Mouse (Mus musculus) megakaryocyte progenitor cell, adult 5-6 weeks (primary cell): ENCODE measurements around the gene Ppm1b. TPM values are rescaled to one million over a fixed set of nuclear protein-coding genes. Genes with fewer than 3 reads are reported as not detected.
A peak's percentile ranks its signal among the peaks of the same experiment; 100 is the strongest.

ENCODE experiments used
- ATAC-seq: replicated peaks from 2 replicates; pipeline ENCODE4 v1.8.0; 2016; ENCODE audit warnings: mild to moderate bottlenecking, moderate TSS enrichment, inconsistent platforms; ENCODE audit not compliant: poor library complexity
- total RNA-seq, 2 experiments: library from RNA; stranded (forward) in 1 of 2; stranded (reverse) in 1 of 2; fragments of 157-497, 149-512 nt in 1 of 2; fragments of 200-1000 nt in 1 of 2; gene quantifications; 2 replicates each; pipeline versions ENCODE4 v1.2.3 to v1.2.4; 2015 to 2017

Gene Ppm1b
- total RNA-seq, 2 experiments from 2014 or later, result 48.4 to 51.4 TPM

- ATAC-seq, result peak; percentile 78
Measured at GRCm38 (mm10) chr17:84957487-84958259, 1.1 kb downstream of the Ppm1b start.

DNA sequence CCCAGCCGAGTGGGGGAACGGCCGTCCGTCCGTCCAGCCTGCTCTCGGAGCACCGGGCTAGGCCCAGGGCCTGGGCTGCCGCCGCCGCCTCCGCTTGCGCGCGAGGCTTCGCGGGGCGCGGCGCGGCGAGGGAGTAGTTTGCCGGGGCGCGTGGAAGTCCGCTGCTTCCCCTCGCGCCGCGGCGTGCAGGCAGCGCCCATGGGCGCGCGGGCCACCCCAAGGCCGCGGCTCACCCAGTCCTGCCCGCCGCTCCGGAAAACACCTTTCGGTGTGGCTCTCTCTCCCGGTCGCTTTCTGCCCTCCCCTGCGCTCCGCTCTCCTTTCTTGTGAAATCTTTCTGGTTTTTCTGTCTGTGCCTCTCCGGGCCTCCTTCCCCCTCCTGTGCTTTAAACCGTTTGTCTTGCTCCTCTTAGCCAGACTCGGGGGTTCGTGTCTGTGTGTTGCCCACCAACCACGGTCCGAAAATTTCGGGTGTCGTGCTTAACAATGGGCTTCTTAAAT, 1.9 kb downstream of the Ppm1b start:
- peak; percentile 3; the same call in 1 of the 2 replicates for ATAC-seq

GRCm38 (mm10) chr17:84958986-84959664, 2.6 kb downstream of the Ppm1b start:
- ATAC-seq, result no peak

DNA sequence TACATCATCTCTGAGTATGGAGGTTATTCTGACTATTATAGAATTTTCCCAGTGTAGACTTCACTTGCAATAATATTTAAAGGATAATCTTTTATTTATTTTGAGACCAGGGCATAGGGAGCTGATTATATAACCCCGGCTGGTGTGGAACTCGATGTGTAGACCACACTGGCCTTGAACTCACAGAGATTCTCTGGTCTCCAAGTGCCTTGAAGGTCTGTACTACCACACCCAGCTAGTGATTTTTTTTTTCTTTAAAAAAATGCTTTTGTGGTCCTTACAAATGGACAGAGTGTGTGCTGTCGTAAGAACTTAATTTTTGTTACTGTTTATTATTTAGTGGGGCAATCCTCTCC, 3.1 kb downstream of the Ppm1b start:
- no peak for ATAC-seq

DNA sequence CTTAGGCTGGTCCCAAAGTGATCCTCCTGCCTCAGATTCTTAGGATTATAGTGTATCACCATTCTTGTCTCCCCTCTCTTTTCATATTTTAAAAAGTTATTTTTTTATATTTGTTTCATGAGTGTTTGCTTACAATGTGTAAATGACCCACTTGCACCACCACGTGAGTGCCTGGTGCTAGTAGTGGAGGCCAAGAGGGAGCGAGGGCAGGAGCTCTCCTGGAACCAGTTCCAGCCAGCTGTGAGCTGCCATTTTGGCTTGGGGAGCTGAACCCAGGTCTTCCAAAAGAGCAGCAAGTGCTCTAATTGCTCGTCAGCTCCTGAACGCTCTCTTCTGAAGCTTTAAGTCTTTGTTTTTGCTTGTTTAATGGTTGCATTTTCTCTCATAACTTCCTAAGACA, 3.6 kb downstream of the Ppm1b start:
- no peak for ATAC-seq

DNA sequence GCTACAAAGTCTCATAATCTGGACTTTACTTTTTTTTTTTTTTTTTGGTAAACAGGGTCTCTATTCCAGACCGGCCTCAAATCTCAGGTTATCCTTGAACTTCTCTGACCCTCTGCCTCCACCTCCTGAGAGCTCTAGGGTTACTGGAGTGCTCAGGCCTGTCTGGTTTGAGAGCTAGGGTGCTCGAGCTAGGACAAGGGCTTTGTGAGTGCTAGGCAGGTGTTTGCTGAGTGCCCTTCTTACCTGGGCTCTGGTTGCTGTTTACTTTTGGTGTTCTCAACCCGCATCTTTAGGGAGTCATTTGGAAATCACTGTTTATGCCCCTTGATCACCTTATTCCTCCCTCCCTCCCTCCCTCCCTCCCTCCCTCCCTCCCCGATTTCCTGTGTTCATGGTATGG, 5.5 kb downstream of the Ppm1b start:
- no peak for ATAC-seq

DNA sequence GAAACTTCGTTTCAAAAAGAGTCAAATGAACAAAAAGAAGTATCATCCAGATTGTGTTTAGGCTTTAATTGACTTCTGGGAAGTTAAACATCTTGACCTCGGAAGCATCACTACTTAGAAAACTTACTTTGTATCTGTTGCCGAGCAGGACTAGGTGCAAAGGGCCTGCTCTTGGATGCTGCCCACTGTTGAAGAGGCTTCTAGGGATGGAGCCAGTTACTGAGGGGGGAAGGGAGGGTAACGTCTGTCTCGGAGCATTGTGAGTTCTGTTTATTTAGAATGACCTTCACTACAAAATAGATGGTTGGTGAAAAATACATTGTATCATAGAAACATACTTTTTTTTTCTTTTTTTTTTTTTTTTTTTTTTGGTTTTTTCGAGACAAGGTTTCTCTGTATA, 7.1 kb downstream of the Ppm1b start:
- ATAC-seq, result no peak

DNA sequence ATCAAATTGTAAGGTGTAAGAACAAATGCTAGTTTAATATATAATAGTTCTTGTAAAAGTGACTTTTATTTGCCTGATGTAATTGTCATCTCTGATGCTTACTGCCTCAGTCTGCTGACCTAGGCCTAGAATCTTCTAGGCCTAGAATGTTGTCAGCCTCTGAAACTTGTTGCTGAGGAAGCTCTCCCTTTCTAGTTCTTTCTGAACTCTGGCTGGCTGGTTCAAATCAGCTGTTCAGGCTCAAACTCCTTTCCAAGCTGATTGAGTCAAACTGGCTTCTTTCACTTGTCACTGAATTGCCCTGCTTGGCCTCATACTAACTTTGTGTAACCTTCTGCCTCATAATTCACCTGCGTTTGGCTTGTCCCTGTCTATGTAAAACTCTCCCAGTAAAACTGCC, 9.7 kb downstream of the Ppm1b start:
- no peak for ATAC-seq

GRCm38 (mm10) chr17:84967045-84967444, 10.5 kb downstream of the Ppm1b start:
- ATAC-seq, result peak; percentile 54; the same call in 1 of the 2 replicates

DNA sequence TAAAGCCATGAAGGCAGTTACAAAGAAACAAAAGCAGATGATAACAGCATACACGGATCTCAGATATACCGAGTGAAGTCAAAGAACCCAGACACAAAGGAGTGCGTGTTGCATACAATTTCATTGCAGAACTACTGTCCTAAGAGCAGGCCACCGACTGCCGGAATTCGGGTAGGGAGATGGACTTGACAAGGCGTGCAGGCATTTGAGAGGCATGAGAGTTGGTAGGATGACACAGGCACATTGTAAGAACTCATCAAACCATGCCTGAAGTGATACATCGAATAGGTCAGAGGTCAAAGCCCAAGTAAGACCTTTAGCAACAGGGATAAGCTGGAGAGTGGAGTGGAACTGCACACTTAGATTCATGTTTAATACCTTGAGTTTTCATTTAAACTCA, 13.4 kb downstream of the Ppm1b start:
- no peak for ATAC-seq

DNA sequence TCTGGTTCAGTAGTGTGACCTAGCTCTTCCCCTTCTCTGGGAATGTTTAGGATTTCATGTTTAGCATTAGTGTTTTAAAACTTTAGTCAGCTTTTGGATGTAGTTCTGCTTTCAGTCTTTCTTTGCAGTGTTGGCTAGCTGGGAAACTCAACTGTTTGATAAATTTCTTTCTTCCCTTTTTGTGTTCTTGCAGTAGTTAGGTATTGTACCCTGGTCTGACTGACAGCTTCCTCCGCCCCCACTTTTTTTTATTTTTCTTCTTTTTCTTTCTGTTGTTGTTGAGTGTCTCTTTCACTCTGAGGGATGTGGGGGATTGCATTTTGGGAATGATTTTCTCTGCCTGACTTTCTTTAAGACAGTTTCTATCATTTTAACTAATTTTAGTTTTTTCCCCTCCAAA, 25.2 kb downstream of the Ppm1b start:
- peak; percentile 77 for ATAC-seq

- no peak for ATAC-seq
Measured at GRCm38 (mm10) chr17:84982735-84983134, 26.2 kb downstream of the Ppm1b start.

- ATAC-seq, result no peak
Measured at GRCm38 (mm10) chr17:84986368-84986767, 29.8 kb downstream of the Ppm1b start.

DNA sequence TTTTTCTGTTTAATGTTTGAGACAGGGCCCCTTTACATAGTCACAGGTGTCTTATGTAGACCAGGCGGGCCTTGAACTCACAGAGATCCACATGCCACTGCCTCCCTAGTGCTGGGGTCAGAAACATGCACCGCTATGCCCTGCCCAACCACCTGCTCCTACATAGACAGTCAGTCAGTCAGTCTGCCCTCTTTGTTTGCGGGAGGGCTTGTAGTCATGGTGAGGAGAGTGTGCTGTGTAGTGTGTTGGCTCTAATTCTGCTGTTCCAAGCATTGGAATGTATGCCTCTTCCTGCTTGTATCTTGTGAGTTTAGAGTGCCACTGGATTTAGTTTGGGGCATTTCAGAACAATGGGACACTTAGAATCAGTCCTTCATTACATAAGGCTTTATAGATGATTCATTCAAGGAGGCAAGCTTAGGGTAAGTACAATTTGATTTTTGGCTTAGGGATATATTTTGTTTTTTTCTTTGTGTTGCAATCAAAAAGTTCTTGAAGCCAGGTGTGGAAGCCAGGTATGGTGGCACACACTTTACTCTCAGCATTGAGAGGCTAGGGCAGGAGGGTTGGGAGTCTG, 31.4 kb downstream of the Ppm1b start:
- no peak; the same call in 1 of the 2 replicates for ATAC-seq

GRCm38 (mm10) chr17:84988514-84988913, 32.0 kb downstream of the Ppm1b start:
- peak; percentile 71 for ATAC-seq

DNA sequence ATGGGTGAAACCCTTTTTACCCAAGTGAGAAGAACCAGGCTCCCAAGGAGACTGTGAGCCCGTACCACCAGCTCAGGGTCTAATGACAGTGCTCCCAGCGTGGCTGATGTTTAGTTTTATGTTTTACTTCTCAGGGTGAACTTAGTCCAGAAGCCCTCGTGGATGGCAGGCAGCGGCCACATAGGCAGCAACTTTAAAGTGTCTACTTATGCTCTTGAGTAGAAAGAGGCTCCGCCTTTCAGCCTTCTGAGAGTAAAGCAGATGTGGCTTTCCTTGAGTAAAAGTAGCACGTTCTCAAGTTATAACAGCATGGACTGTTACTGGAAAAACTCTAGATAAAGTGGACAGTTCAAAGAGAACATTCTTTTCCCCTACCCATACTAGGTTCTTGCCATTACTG, 39.3 kb downstream of the Ppm1b start:
- ATAC-seq, result no peak

GRCm38 (mm10) chr17:84997639-84998038, 41.1 kb downstream of the Ppm1b start:
- ATAC-seq, result peak; percentile 31; the same call in 1 of the 2 replicates

GRCm38 (mm10) chr17:84999636-85000035, 43.1 kb downstream of the Ppm1b start:
- no peak for ATAC-seq

DNA sequence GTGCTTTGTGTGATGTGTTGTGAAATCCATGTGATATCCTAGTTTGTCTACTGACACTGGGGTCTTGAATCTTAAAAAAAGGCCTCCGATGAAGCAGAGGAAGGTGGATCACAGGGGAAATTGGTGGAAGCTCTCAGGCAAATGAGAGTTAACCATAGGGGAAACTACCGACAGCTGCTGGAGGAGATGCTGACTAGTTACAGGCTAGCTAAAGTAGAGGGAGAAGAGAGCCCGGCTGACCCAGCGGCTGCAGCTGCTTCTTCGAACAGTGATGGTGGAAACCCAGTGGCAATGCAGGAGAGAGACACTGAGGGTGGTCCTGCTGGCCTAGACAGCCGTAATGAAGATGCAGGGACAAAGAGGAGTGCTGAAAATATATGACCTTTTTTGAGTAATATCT, 56.9 kb downstream of the Ppm1b start:
- no peak for ATAC-seq

DNA sequence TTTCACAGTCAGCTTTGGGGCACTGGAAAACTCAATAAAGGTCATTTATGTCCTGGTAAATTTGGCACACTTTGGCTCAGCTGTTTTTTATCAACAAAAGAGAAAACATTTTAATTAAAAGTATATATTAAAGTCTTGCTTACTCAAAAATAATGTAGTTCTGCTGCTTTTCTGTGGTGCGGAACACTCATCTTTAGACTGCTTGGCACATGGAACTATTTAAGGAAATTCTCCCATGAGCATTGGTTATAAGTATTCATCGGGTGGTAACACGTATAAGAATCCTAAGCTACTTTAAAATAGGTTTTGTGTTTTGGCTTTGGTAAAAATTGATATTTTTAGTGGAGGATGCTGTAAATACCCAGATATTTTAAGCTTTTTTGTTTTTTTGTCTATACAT, 58.1 kb downstream of the Ppm1b start:
- no peak for ATAC-seq

DNA sequence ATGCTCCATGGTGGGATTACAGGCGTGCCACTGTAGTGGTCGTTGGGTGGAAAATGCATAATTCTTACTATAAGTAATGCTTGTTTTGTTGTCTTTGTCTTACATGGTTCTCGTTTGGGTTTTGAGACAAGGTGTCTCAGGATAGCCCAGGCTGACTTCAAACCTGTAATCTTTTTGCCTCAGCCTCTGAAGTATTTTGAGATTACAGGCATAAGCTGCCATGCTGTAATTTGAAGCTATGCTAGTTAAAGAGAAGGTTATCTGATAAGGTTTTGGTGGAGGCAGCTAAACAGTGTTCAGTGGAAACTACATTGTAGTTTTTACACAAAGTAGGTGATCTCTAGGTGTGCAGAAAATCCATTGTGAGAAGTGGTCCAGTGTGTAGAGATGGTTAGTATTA, 61.8 kb downstream of the Ppm1b start:
- ATAC-seq, result peak; percentile 65

- ATAC-seq, result peak; percentile 69
Measured at GRCm38 (mm10) chr17:85018794-85019193, 62.3 kb downstream of the Ppm1b start.
